Mouse (Mus musculus) urinary bladder, postnatal 4 days (tissue): ENCODE measurements at regions not wholly inside any gene's neighbourhood (a gene's known extent, or its start where the extent isn't known, plus 50 kb on each side); places are given as distances from the start of the nearest gene placed in this dataset.
"Not testable (repeated sequence)": the region's sequence is repeated elsewhere in the genome, so short reads cannot be mapped to it uniquely, and the experiment has no call there.

ENCODE experiments used
- DNase-seq, 2 experiments: peaks; one replicate each; pipeline ENCODE4 v3.0.0; 2021 to 2022; ENCODE audit warnings: low spot score in 2 of 2

DNA sequence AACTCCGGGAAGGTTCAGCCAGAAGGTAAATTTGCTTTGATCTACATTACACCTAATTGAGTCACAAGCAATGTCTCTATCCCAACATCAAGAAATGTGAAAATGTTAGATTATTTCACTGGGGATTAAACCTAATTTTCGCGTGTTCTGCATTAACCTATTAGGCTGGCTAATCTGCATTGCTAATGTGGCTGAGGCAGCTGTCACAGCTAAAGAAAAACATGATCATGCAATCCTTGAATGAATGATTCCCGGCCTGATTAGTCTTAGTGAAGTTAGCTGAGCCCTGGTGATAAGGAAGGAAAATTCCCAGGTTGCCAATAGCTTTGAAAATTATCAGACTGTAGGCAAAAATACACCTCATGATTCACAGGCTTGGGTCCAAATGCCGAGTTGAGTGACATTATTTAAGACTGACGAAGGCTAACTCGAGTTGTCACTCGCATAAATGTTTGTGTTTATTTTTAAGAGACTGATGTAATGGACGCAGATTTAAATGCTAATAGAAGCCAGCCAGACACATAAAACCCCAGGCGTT is 131.5 kb upstream of the Kiz start:
- no peak for DNase-seq

DNA sequence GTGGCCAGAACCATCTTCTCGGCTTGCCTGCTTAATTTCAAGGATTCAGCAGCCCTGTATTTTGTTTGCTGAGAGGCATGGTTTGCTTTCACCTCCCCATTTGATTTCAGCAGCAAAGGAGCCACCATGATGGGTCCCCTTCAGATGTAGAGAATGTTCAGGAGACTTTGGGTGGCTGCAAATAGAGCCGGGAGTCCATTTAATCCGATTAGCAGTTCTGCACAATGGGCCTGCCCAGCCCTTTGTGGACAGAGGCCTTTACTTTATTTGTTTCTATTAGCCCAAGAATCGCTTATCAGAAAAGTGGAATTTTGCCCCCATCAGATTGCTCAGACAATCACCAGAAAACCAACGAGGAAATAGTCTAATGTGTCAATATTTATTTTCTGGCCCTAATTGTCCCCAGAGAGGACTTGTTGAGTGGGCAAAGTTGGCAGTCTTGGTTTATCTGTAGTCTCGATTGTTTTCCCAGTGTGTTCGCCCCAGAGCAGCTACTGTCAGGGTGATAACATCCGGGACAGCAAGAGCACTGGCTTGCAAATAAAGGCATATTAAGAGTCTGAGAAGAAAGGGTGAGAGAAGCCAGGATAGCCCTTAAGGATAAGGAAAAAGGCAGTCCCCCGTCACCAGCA is 130.6 kb upstream of the Kiz start:
- no peak for DNase-seq

DNA sequence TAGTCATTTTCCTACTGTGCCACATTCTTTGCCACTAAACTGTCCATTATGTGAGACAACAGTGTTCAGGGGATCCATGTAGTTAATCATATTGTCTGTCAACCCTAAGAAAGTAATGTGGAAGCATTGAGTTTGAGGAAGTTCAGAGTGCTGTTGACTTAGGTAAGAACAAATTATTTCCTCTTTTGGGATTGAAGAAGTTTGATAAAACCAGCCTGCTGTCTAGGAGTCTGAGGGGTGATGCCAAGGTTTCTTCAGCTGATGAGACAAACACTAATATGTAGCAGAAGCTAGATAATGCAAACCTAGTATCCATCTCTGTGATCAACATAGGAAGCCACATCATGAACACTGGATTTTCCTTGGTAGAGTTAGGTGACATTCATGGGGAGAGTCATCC is 127.0 kb upstream of the Kiz start:
- DNase-seq: no peak

DNA sequence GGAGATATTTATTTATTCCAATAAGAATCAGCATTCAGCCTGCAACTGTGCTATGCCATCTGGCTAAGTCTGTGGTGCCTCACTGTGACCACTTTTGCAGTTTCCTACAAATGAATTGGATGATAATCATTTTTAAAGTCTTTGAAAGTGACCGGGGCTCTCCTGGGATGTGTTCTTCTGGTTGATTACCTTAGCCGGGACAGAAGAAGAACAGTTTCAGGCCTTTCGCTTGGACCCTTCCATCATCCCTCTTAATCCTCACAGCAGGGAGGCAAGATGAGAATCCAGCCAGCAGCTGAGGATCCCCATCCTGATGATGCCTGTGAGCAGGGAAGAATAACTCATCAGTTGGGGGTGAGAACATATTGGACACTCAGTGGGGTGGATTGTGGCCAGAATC is 124.6 kb upstream of the Kiz start:
- no peak for DNase-seq

DNA sequence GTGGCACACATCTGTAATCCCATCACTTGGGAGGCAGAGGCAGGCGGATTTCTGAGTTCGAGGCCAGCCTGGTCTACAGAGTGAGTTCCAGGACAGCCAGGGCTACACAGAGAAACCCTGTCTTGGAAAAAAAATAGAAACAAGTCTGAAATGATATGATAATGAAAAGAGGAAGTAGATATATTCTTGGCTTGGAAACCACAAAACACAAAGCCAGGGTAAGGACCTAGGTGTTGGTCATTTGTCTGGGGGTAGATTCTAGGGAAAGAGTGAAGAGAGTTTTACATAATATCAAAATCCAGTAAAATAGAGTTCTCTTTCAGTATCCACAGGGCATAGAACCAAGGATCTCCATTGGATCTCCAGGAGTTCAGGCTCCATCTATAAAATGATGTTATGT is 122.8 kb upstream of the Kiz start:
- not testable (repeated sequence) for DNase-seq

DNA sequence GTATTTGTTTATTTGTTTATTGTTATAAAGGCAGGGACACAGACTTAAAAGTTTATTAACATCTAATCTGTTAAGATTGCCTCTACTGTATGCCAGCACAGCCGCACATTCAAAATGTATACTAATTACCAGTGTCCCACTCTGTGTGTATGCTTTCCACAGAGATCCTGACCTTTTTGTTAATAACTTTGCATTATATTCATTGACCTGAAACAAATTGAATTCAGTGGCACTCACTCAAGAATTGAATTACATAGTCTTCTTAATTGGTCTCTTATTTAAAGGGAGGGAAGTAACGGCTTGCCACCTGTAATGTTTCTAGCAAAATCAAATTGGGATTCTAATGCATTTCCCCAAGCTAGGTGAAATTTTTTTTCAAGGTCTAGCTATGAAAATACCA is 111.3 kb upstream of the Kiz start:
- no peak for DNase-seq

DNA sequence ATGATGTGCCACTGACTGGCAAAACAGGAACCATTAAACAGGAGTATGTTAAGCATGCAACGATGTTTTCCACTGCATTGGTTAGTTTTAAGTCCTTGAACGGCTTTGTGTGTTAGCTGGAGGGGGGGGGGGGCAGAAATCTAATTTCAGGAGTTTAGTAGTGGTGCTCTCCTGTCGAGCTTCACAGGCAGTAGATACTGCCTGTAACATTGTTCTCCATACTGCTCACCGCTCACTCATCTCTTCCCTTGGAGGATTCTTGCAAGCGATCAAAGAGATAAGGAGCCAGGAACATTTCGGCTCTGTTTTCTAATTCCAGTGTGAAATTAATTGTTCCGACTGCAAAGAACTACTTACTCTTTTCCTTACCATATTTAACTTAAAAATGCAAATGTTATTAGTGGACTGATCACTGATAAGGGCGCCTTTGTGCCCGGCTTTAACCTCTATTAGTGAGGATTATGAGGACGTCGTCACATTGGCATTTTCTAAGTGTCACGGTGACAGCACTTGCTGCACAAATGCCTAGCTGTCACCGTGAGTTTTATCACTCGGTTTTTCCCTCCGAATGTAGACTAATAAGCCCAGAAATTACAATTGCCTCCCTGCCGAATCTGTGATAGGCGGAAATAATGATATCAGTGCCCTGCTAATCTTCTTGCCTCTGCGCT is 110.5 kb upstream of the Kiz start:
- DNase-seq: no peak

DNA sequence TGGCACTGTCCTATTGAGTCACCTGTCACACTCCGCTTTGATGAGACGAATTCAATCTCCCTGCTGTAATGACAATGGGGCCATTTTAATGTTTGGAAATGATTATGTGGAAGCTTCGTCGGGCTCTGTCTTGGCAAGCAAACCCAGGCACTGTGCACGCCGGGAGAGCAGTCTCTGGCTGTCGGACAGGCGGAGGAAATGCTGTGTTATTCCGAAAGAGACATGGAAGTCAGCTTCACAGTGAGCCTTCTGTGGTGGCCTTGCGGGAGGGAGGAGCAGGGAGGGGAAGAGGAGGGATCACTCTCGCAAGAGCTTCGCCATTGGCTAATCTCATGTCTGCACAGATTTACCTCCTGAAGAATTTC is 110.0 kb upstream of the Kiz start:
- no peak for DNase-seq

DNA sequence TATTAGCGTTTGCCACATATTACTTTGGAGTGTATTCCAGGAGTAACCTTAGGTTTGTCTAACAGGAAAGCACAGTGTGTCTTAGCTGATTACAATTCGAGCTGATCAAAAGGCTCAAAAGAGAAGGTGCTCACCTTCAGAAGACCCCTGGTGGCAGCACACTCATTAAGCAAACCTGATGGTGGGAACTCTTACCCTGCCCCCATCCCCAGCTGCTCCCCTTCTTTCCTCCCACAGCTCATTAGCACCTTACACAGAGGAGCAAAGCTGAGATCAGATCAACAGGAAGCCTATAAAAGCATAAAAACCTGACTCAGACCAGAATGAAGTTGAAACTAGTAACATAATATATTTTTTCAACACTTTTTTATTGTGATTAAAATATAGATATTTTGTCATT is 101.7 kb upstream of the Kiz start:
- no peak for DNase-seq

DNA sequence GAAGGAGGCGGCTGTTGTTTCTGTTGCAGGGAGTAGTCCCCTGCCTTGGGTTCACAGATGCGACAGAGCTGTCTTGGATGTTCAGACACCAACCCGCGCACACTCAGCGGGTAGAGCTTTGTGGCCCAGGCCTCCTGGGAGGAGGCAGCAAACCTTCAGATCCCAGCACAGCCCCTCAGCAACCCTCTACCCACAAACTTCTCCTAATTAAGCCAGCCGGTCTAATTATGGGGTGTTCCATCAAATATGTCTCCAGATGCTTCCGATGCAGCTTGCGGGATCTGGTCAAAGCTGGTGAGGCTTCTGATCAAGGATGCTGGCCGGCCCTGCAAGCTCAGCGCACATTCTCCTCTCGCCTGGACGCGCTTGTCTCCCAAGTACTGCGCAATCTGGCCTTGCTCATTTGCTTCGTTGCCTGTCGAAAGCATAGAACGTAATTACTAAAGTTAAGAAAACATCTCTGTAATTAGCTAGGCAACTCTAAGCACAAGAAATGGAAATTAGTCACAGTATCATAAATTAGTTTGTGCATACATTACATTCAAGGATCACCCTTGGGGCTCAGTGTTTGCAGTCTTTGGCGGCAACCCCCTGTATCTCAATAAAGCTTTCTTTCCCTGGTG is 92.0 kb upstream of the Kiz start:
- DNase-seq: no peak

DNA sequence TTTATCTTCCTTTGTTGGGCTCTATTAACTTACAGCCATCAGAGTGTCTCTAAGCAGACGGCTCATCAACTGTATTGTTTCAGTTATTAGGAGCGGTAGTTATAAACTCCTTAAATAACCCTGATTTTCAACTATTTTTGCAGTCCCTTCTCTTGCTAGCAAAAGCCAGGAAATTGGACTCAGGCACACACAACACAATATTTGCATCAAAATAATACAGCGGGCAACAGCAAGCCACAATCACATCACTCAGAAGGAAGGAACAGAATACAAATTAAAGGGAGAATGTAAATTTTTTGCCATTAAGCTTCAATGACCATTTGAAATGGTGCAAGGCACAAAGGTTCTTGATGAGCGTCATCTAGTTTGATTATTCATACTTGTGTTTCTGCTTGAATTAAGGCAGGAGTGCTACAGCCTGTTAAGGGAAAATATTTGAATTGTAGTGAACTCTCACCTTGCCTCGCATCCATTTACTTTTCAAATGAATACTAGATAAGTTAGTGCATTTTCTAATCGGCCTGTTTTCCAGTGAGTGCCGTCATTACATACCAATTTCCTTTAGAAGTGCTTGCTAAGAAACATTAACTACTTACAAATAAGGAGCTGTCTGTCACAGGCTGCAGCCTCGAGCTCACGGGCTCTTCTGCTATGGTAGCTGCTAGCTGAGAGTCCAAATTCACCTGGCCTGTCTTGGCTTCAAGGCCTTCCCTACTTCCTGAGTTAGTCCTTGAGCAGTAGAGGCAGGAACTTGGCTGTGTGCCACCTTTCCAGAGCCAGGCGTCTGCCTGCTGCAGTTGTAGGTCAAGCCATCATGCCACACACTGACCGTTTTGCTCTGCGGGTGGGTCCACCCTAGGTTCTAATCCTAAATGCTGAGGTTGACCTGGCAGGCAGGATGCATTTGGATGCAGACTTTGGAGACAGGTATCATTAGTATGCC is 91.1 kb upstream of the Kiz start:
- no peak for DNase-seq

DNA sequence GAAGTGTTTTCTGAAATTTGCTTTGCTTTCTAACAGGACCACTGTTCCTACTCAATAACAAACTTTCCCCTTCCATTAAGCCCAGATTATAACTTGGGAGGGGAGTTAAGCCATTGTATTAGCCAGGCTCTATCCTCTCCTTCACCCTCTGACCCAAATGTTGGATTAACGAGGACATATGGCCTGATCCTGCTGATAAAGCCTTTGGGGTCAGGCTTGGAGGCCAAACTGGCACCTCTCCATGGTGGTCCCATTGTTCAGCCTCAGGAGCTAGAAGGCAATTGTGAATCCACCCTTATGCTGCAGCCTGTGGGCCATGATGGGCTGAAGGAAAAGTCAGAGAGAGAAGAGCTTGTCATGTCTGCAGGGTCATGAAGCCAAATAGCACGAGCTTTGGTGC is 80.8 kb upstream of the Kiz start:
- no peak for DNase-seq

DNA sequence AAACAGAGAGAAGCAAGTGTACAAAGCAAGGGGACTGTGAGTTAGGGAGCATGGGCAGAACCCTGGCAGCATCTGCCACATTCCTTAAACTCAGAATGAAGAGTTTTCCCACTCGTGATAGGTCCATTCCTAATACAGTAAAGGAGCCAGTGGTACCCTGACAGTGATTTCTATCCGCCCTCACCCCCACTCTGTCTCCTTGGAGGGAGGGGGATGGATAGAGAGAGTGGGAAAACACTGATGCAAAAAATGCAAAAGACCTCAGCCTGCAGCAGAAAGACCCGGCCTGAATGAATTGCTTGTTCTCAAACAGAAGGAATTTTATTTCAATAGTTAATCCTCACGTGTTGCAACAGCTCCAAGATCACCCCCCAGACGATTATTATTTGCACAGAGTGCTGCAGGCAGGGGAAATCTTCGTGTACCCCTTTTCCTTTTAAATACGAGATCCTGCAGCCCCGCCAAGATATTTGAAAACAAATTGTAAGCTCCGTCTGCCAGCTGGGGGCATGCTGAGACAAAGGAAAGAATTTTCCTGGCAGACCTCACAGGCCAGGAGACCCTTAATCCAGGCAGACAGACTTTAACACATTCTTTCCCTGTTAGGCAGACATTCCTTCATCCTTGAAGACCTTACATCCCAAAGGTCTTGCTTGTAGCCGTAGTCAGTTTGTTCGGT is 68.4 kb upstream of the Kiz start:
- no peak for DNase-seq

DNA sequence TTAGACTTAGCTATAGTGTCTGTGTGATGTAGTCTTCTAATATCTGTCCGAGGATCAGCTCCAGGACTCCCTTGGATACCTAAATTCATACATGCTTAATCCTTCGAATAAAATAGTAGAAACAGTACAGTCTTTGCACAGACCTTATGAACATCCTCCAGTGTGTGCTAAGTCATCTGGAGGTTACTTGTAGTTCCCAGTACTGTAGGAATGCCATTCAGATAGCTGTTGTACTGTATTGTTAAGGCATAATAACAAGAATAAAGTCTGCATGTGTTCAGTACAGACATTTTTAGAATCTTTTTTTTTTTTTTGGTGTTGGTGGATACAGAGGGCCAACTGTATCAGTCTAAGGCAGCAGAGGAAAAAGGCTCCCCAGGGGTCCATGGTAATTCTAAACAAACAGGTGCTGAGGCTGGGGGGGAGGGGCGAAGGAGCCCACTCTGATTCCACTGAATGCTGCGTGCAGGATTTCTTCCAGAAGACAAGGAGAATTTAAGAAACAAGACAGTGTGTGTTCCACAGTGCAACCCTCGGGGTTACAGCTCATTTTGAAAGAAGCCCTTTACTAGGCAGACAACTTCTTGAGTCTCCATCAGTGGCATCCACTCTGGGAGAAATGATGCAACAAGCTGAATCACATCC is 67.7 kb upstream of the Kiz start:
- DNase-seq: no peak

DNA sequence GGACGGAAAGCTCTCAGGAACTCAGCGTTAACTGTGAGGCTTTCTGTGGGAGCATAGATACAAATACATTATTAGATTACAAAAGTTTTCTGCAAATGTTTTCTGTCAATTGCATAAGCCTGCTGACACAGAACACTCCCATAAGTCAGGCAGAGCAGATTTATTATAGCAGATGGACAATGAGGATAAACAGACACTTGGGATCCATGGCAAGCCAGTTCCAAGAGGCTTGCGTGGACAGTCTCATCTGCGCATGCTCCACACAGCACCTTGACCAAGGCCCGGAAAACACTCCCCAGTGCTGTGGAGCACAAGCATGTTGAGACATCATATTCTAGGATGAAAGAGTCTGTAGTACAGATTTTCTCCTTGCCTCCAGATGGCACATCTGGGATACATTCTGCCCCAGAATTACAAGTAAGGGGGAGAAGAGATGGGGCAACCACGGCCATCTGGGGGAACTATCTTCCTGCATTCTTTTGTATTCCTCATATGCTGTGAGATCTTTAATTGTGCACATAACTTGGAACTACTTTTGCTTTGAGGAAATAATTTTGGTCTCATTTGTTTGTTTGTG is 62.7 kb upstream of the Kiz start:
- DNase-seq: no peak

DNA sequence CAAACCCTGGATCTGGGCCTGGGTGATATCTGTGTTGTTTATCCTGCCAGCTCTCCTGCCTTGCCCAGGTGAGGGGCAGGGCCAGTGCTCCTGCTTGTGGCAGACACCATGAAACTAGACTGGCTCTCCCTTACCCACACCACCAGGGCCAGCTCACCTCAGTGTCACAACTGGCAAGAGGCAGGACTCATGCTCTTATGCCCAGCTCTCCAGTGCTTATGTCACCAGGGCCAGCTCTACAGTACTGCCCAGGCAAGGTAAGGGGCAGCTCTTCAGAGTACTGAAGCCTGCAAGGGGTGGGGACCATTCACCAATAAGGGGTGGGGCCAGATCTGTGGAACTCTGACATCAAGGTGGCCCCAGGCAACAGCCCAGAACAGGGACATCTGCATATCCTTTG is 52.7 kb upstream of the Kiz start:
- DNase-seq: no peak
